Mouse (Mus musculus): ENCODE measurements around the gene Il23r.

The Il23r gene

GRCm38 (mm10) chr6:67436295-67436694 is 55.4 kb downstream of the Il23r start:
- in situ Hi-C loops (cut with MboI; ENCODE audit: low pct_unique_long_range_greater_than_20kb in 1 of 2, low sequenced_read_pairs in 2 of 2, unreplicated experiment in 1 of 2) = no loop called here

GRCm38 (mm10) chr6:67435711-67436110 is 55.9 kb downstream of the Il23r start:
- in situ Hi-C loops (cut with MboI; ENCODE audit: low pct_unique_long_range_greater_than_20kb in 1 of 2, low sequenced_read_pairs in 2 of 2, unreplicated experiment in 1 of 2) = no loop called here

GRCm38 (mm10) chr6:67434755-67435452 is 56.8 kb downstream of the Il23r start:
- in situ Hi-C loops (cut with MboI; ENCODE audit: low pct_unique_long_range_greater_than_20kb in 1 of 2, low sequenced_read_pairs in 2 of 2, unreplicated experiment in 1 of 2) = no loop called here

GRCm38 (mm10) chr6:67431808-67432207 is 59.8 kb downstream of the Il23r start:
- in situ Hi-C loops (cut with MboI; ENCODE audit: low pct_unique_long_range_greater_than_20kb in 1 of 2, low sequenced_read_pairs in 2 of 2, unreplicated experiment in 1 of 2) = no loop called here

DNA sequence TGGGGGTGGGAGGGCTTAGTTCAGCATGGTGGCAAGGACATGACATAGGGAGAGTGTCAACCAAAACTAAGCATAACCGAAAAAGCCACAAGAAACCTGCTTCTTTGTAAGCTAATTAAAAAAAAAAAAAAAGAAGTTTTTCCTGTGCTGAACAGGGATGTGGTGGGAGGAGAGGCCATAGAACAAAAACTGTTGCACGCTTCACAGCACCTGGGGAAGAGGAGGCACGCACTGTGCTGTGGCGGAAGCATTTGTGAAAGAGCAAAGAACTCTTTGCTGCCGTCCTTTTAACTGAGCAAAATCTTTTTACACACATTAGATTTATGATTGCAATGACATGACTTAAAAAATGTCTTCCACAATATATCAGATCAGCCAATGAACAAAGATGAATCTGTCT is 69.9 kb downstream of the Il23r start:
- in situ Hi-C loops (cut with MboI; ENCODE audit: low pct_unique_long_range_greater_than_20kb in 1 of 2, low sequenced_read_pairs in 2 of 2, unreplicated experiment in 1 of 2) = no loop called here

- in situ Hi-C loops (cut with MboI; ENCODE audit: low pct_unique_long_range_greater_than_20kb in 1 of 2, low sequenced_read_pairs in 2 of 2, unreplicated experiment in 1 of 2) = no loop called here
These were observed 75.1 kb downstream of the Il23r start for GRCm38 (mm10) chr6:67416557-67416956.

GRCm38 (mm10) chr6:67415276-67415675 is 76.4 kb downstream of the Il23r start:
- in situ Hi-C loops (cut with MboI; ENCODE audit: low pct_unique_long_range_greater_than_20kb in 1 of 2, low sequenced_read_pairs in 2 of 2, unreplicated experiment in 1 of 2) = no loop called here

GRCm38 (mm10) chr6:67413378-67413777 is 78.3 kb downstream of the Il23r start:
- in situ Hi-C loops (cut with MboI; ENCODE audit: low pct_unique_long_range_greater_than_20kb in 1 of 2, low sequenced_read_pairs in 2 of 2, unreplicated experiment in 1 of 2) = no loop called here

- in situ Hi-C loops (cut with MboI; ENCODE audit: low pct_unique_long_range_greater_than_20kb in 1 of 2, low sequenced_read_pairs in 2 of 2, unreplicated experiment in 1 of 2) = no loop called here
These were observed 86.4 kb downstream of the Il23r start for GRCm38 (mm10) chr6:67405281-67405682.

DNA sequence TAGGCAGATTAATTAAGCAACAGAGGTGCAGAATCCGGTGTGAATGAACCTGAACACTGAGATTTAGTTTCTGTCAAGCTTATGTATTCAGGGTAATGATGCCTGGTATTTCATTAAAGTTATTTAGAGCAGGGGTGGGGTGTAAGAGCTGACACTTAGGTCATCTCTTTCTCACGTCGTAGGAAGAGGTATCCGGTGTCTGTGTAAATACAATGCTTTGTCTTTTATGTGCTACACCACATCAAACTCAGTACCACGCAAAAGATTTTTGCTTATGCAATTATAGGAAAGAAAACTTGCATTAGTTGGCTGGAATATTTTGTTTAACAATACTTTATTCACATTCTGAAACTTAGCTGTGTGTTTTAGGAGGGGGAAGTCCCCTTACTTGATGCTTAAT is 92.1 kb downstream of the Il23r start:
- in situ Hi-C loops (cut with MboI; ENCODE audit: low pct_unique_long_range_greater_than_20kb in 1 of 2, low sequenced_read_pairs in 2 of 2, unreplicated experiment in 1 of 2) = no loop called here

- in situ Hi-C loops (cut with MboI; ENCODE audit: low pct_unique_long_range_greater_than_20kb in 1 of 2, low sequenced_read_pairs in 2 of 2, unreplicated experiment in 1 of 2) = no loop called here
These were observed 115.7 kb downstream of the Il23r start, which contains the start of gene Il12rb2 for GRCm38 (mm10) chr6:67375982-67376391. Il12rb2 (minus strand) TSS chr6:67376188.

All from mouse embryonic stem cell (cell line).